Mouse (Mus musculus): ENCODE results near the gene Mgat3. TPM values are rescaled to one million over a fixed set of nuclear protein-coding genes. Genes with fewer than 3 reads are reported as not detected.
A peak's percentile ranks its signal among the peaks of the same experiment; 100 is the strongest.

Mgat3 gene
- total and polyA plus RNA-seq, 3 experiments: not detected

DNA sequence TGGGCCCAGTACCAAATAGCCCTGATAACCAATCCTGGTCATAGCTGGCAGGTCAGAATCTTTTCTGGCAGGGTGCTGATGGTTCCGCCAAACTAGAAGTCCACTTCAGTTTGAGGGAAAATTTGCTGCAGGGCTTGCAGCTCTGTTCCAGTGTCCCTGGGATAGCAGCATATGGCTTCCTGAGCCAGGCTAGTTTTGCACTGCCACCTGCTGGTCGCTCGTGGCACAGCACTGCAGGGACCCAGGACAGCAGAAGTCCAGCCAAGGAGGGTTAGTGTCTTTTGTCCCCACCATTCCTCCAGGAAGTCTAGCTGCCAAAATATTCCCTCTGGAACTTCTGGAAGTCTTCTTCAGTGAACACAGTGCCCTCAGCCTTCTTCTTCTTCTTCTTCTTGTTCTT, 87.2 kb downstream of the Mgat3 start:
- Histone ChIP-seq H3K9ac (ENCODE audit: control insufficient read depth, low read depth, low read length, poor library complexity, severe bottlenecking) (no peak overlapping the region), H3K4me1 (ENCODE audit: control insufficient read depth in 1 of 2, insufficient read depth in 2 of 2, low read length in 2 of 2) (peaks cover 0 to 11% of the 10 kb centered on the region in 2 experiments; a peak in 2 of 4 replicates), H3K4me3 (ENCODE audit: control insufficient read depth in 1 of 2, insufficient read depth in 1 of 2, low read depth in 2 of 2, low read length in 2 of 2) (no peak overlapping the region), H3K36me3 (ENCODE audit: control insufficient read depth in 1 of 2, insufficient read depth in 2 of 2, low read length in 2 of 2) (peaks cover 7 to 11% of the 10 kb centered on the region in 2 experiments; a peak in 3 of 4 replicates), H3K27me3 (ENCODE audit: control insufficient read depth in 1 of 2, insufficient read depth in 2 of 2, low read length in 2 of 2) (no peaks in the 10 kb centered on the region), H3K27ac (ENCODE audit: control insufficient read depth, low read depth, low read length) (no peak overlapping the region), H3K9me3 (replicated peaks; ENCODE audit: insufficient read depth, low read length) (no peaks in the 10 kb centered on the region), H3K79me2 (ENCODE audit: control insufficient read depth, insufficient read depth, low read length, poor library complexity) (peaks cover 30% of the 10 kb centered on the region)
- DNase-seq (ENCODE audit: low read depth, low spot score): peak; percentile 84
- TF ChIP-seq TAL1 (IDR thresholded peaks at IDR 0.05; ENCODE audit: low read length) (no peak), CTCF (IDR thresholded peaks at IDR 0.05 in 2 of 3, conservative IDR thresholded peaks at IDR 0.05 in 1 of 3; ENCODE audit: control insufficient read depth in 1 of 3, insufficient read depth in 1 of 3, low read depth in 2 of 3, low read length in 3 of 3, poor library complexity in 1 of 3, severe bottlenecking in 1 of 3) (peak; percentile 88 to 98 (median 97)), SMC3 (IDR thresholded peaks at IDR 0.05; ENCODE audit: low read depth, low read length) (peak; percentile 71), NRF1 (IDR thresholded peaks at IDR 0.05; ENCODE audit: insufficient read depth, low read depth, low read length, poor library complexity, severe bottlenecking) (no peak), MYC (IDR thresholded peaks at IDR 0.05; ENCODE audit: low read depth, low read length) (peak; percentile 44; the same call in 1 of the 2 replicates), MXI1 (IDR thresholded peaks at IDR 0.05; ENCODE audit: low read depth, low read length) (no peak), RAD21 (IDR thresholded peaks at IDR 0.05; ENCODE audit: low read depth, low read length) (peak; percentile 59), MEF2A (IDR thresholded peaks at IDR 0.05; ENCODE audit: extremely low read depth, insufficient replicate concordance, low read depth, low read length, poor library complexity, severe bottlenecking) (no peak)

DNA sequence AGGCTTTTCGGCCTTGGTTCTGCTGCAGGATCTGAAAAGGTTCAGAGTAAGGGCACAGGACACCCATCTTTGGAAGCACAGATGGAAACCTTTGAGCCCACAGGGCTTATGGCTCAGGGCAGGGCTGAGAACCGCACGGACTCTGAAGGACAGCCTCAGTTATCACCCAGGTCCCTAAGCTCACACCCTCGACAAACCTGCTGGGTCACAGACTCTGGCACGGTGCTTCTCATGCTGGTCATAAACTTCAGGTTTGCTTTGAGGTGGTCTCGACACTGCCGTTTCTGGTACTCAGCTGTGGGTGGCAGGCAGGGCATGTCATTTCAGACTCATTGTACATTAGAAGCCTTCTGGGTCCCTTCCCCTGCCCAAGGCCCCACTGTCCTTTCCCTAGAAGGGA, 87.6 kb downstream of the Mgat3 start:
- peak; percentile 16 for DNase-seq (ENCODE audit: low read depth, low spot score)
- H3K36me3 ChIP-seq (ENCODE audit: control insufficient read depth in 1 of 2, insufficient read depth in 2 of 2, low read length in 2 of 2): peaks cover 6 to 11% of the 10 kb centered on the region in 2 experiments; a peak in 3 of 4 replicates

More for the DNA sequence above, 87.6 kb downstream of the Mgat3 start:
- no peaks in the 10 kb centered on the region for H3K27me3 ChIP-seq (ENCODE audit: control insufficient read depth in 1 of 2, insufficient read depth in 2 of 2, low read length in 2 of 2)
- peaks cover 25% of the 10 kb centered on the region for H3K79me2 ChIP-seq (ENCODE audit: control insufficient read depth, insufficient read depth, low read length, poor library complexity)
- H3K4me3 ChIP-seq (ENCODE audit: control insufficient read depth in 1 of 2, insufficient read depth in 1 of 2, low read depth in 2 of 2, low read length in 2 of 2): no peak overlapping the region
- no peak overlapping the region for H3K9ac ChIP-seq (ENCODE audit: control insufficient read depth, low read depth, low read length, poor library complexity, severe bottlenecking)
- H3K27ac ChIP-seq (ENCODE audit: control insufficient read depth, low read depth, low read length): no peak overlapping the region
- no peak for TF ChIP-seq RCOR1 (IDR thresholded peaks at IDR 0.05; ENCODE audit: low read depth, low read length)
- TF ChIP-seq SIN3A (IDR thresholded peaks at IDR 0.05; ENCODE audit: low read length): no peak
- no peak for TF ChIP-seq RAD21 (IDR thresholded peaks at IDR 0.05; ENCODE audit: low read depth, low read length)
- no peak for TF ChIP-seq ZMIZ1 (IDR thresholded peaks at IDR 0.05; ENCODE audit: low read depth, low read length)
- no peak for TF ChIP-seq E2F4 (IDR thresholded peaks at IDR 0.05; ENCODE audit: borderline replicate concordance, low read depth, low read length)
- no peak for TF ChIP-seq POLR2A (IDR thresholded peaks at IDR 0.05; ENCODE audit: control insufficient read depth in 1 of 2, insufficient read depth in 1 of 2, low read depth in 1 of 2, low read length in 2 of 2, poor library complexity in 1 of 2)
- TF ChIP-seq GATA1 (IDR thresholded peaks at IDR 0.05; ENCODE audit: low read depth, low read length): no peak
- no peak for TF ChIP-seq ELF1 (IDR thresholded peaks at IDR 0.05; ENCODE audit: low read depth, low read length)
- TF ChIP-seq KAT2A (conservative IDR thresholded peaks at IDR 0.05; ENCODE audit: low read depth, low read length): no peak
- TF ChIP-seq JUND (IDR thresholded peaks at IDR 0.05; ENCODE audit: low read depth, low read length): no peak
- no peak for TF ChIP-seq CHD2 (IDR thresholded peaks at IDR 0.05; ENCODE audit: low read length)
- TF ChIP-seq MAX (IDR thresholded peaks at IDR 0.05; ENCODE audit: low read length): no peak
- no peak for TF ChIP-seq NRF1 (IDR thresholded peaks at IDR 0.05; ENCODE audit: insufficient read depth, low read depth, low read length, poor library complexity, severe bottlenecking)
- TF ChIP-seq MEF2A (IDR thresholded peaks at IDR 0.05; ENCODE audit: extremely low read depth, insufficient replicate concordance, low read depth, low read length, poor library complexity, severe bottlenecking): no peak
- H3K9me3 ChIP-seq (replicated peaks; ENCODE audit: insufficient read depth, low read length): no peaks in the 10 kb centered on the region
- H3K4me1 ChIP-seq (ENCODE audit: control insufficient read depth in 1 of 2, insufficient read depth in 2 of 2, low read length in 2 of 2): peaks cover 0 to 11% of the 10 kb centered on the region in 2 experiments; a peak in 2 of 4 replicates
